Mouse (Mus musculus): ENCODE measurements around the gene Hibadh. TPM values are rescaled to one million over a fixed set of nuclear protein-coding genes. Genes with fewer than 3 reads are reported as not detected.

The Hibadh gene
- total RNA-seq, 2 experiments from 2014 or later, result 46.5 to 49.3 TPM

DNA sequence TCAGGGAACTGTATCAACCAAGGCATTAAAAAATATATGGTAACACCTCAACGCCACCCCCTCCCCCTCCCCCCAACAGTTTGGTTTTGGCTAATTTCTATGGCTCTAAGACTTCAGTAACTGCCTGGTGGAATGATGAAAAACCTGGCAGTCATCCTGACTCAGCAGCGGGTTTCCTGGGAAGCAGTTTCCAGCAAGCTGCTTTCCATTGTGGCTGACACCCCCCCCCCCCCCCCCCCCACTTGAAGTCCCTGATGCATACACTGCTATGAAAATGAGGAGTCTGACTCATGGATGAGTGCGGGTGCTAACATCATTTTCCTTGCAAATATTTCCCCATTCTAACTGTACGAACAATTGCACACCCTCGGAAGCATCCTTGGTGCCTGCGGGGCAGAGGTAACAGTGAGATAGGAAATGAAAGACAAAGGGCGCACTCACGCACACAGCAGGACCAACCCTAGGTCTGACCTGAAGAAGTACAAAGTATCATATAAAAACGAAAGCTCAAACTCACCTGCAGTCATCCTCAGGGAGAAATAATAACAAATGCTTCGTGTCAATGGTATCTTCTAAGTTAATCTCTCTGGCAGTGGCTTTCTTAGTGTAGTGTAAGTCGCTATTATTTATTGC is 105.0 kb downstream of the Hibadh start:
- H3K27ac ChIP-seq, result no peak overlapping the region
- no peak for DNase-seq (ENCODE audit: extremely low spot score in 1 of 2, low spot score in 2 of 2)
- intact Hi-C loops (cut with DNase I), result no loop called here
- H3K4me3 ChIP-seq, result no peak overlapping the region
- no peak for TF ChIP-seq CTCF (IDR thresholded peaks at IDR 0.05)

DNA sequence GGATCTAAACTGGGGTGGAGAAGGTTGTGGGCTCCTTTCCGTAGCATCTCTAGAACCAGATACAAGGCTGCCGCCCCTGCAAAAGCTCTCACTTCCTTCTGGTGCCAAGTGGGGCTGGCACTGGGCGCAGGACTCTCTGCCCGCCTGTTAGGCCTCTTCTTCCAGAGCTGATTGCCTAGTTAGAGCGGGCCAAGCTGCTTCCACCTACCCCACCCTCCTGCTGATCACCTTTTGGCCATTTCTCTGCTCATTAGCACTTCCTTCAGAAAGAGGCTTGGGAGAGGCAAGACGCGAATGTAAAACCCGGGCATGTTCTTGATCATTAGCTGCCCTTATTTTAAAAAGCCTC is 108.1 kb downstream of the Hibadh start:
- DNase-seq (ENCODE audit: extremely low spot score in 1 of 2, low spot score in 2 of 2), result no peak
- TF ChIP-seq CTCF (IDR thresholded peaks at IDR 0.05), result no peak
- intact Hi-C loops (cut with DNase I), result no loop called here
- no peak overlapping the region for H3K27ac ChIP-seq
- H3K4me3 ChIP-seq, result no peak overlapping the region

- no peak overlapping the region for H3K27ac ChIP-seq
- H3K4me3 ChIP-seq, result no peak overlapping the region
- intact Hi-C loops (cut with DNase I), result no loop called here
- peak in 1 of 2 experiments; percentile 20 for DNase-seq (ENCODE audit: extremely low spot score in 1 of 2, low spot score in 2 of 2)
- no peak for TF ChIP-seq CTCF (IDR thresholded peaks at IDR 0.05)
Observed at GRCm38 (mm10) chr6:52531366-52532143, 108.6 kb downstream of the Hibadh start.

GRCm38 (mm10) chr6:52530861-52531260 is 109.3 kb downstream of the Hibadh start:
- Histone ChIP-seq H3K27ac (no peak overlapping the region), H3K4me3 (no peak overlapping the region)
- intact Hi-C loops (cut with DNase I), result no loop called here
- no peak for DNase-seq (ENCODE audit: extremely low spot score in 1 of 2, low spot score in 2 of 2)
- TF ChIP-seq CTCF (IDR thresholded peaks at IDR 0.05), result no peak

GRCm38 (mm10) chr6:52524226-52524625 is 116.0 kb downstream of the Hibadh start:
- DNase-seq (ENCODE audit: extremely low spot score in 1 of 2, low spot score in 2 of 2), result no peak
- Histone ChIP-seq H3K27ac (no peak overlapping the region), H3K4me3 (no peak overlapping the region)
- intact Hi-C loops (cut with DNase I), result no loop called here
- TF ChIP-seq CTCF (IDR thresholded peaks at IDR 0.05), result no peak

GRCm38 (mm10) chr6:52518704-52519103 is 121.5 kb downstream of the Hibadh start:
- DNase-seq (ENCODE audit: extremely low spot score in 1 of 2, low spot score in 2 of 2), result no peak
- intact Hi-C loops (cut with DNase I), result no loop called here
- H3K4me3 ChIP-seq, result no peak overlapping the region
- H3K27ac ChIP-seq, result no peak overlapping the region
- no peak for TF ChIP-seq CTCF (IDR thresholded peaks at IDR 0.05)

DNA sequence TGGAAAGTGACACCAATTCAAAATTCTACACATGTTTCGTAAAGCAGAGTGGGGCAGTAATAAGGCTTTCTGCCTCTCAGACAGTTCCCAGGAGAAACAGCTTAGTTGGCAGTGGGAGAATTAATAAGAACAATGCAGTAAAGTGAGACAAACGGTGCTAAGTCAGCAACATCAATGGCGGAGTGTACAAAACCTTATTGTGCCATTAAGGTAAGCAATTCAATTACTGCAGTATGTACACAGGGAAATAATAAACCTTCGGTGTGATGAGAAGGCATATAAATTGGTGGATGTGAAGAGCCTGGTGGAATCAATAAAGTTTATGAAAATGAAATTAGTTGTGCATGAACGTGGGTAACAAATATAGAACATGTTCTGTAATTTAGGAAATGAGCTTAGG is 122.9 kb downstream of the Hibadh start:
- Histone ChIP-seq H3K4me3 (no peak overlapping the region), H3K27ac (no peak overlapping the region)
- intact Hi-C loops (cut with DNase I), result no loop called here
- no peak for DNase-seq (ENCODE audit: extremely low spot score in 1 of 2, low spot score in 2 of 2)
- no peak for TF ChIP-seq CTCF (IDR thresholded peaks at IDR 0.05)

GRCm38 (mm10) chr6:52513876-52514405 is 126.2 kb downstream of the Hibadh start:
- Histone ChIP-seq H3K27ac (no peak overlapping the region), H3K4me3 (no peak overlapping the region)
- intact Hi-C loops (cut with DNase I), result no loop called here
- no peak for DNase-seq (ENCODE audit: extremely low spot score in 1 of 2, low spot score in 2 of 2)
- TF ChIP-seq CTCF (IDR thresholded peaks at IDR 0.05), result no peak

GRCm38 (mm10) chr6:52508789-52509188 is 131.4 kb downstream of the Hibadh start:
- H3K4me3 ChIP-seq, result no peak overlapping the region
- intact Hi-C loops (cut with DNase I), result no loop called here

GRCm38 (mm10) chr6:52507946-52508345 is 132.2 kb downstream of the Hibadh start:
- H3K27ac ChIP-seq, result no peak overlapping the region
- TF ChIP-seq CTCF (IDR thresholded peaks at IDR 0.05), result no peak
- intact Hi-C loops (cut with DNase I), result no loop called here
- DNase-seq (ENCODE audit: extremely low spot score in 1 of 2, low spot score in 2 of 2), result no peak
- no peak overlapping the region for H3K4me3 ChIP-seq

More at GRCm38 (mm10) chr6:52508789-52509188, 131.4 kb downstream of the Hibadh start:
- no peak overlapping the region for H3K27ac ChIP-seq
- DNase-seq (ENCODE audit: extremely low spot score in 1 of 2, low spot score in 2 of 2), result no peak
- TF ChIP-seq CTCF (IDR thresholded peaks at IDR 0.05), result no peak

GRCm38 (mm10) chr6:52507171-52507570 is 133.0 kb downstream of the Hibadh start:
- Histone ChIP-seq H3K4me3 (no peak overlapping the region), H3K27ac (no peak overlapping the region)
- TF ChIP-seq CTCF (IDR thresholded peaks at IDR 0.05), result no peak
- intact Hi-C loops (cut with DNase I), result no loop called here
- peak in 1 of 2 experiments; percentile 8 for DNase-seq (ENCODE audit: extremely low spot score in 1 of 2, low spot score in 2 of 2)

Measured in left cerebral cortex, adult 2 months (tissue).